Mouse (Mus musculus): ENCODE measurements around the gene Tpx2.

DNA sequence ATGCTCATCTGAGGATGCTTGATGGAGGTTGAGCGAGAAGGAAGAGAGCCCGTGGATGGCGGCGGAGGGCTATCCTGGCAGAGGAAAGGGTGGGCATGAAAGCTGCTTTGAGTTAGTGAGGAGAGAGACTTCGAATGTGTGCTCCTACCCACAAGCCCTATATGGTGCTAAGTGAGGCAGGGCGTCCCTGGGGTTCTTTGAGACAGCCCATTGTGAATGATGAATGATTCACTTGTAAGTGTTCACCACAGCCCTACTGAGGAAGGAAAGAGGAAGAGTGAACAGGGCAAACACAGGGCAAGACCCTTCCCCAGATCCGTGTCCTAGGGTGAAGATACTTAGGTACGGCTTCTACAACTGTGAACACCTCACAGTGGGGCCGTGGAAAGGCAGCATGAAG, 79.1 kb downstream of the Tpx2 start:
- TF ChIP-seq CTCF (IDR thresholded peaks at IDR 0.05; ENCODE audit: borderline replicate concordance, extremely low read depth, insufficient read depth, insufficient read length) (no peak), POLR2A (IDR thresholded peaks at IDR 0.05; ENCODE audit: borderline replicate concordance, extremely low read depth, insufficient read depth, insufficient read length, poor library complexity, severe bottlenecking) (no peak)

Data from brain, embryonic 14.5 days (tissue).